Mouse (Mus musculus): ENCODE data around the gene Dap. TPM values are rescaled to one million over a fixed set of nuclear protein-coding genes. Genes with fewer than 3 reads are reported as not detected.

The Dap gene
- total RNA-seq, 2 experiments from 2014 or later = 6.5 to 7.4 TPM

GRCm38 (mm10) chr15:31302293-31302990 is 78.3 kb downstream of the Dap start:
- DNase-seq = no peak

DNA sequence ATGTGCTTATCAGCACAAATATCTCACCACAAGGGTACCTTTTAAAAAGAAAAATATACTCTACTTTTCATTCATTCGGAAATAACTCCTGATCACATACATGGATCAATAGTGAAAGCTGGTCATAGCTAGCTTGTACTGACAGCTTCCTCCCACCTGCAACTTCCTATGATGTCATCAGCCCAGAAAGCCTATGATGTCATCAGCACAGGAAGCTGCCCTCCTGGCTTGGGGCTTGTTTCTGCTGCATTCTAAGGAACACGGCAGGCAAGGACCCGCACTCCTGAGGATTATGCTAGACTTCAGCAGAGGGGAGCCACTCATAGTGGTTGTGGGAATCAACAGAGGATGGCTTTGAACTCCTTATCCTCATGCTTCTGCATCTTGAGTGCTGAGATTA is 80.2 kb downstream of the Dap start:
- no peak for DNase-seq

DNA sequence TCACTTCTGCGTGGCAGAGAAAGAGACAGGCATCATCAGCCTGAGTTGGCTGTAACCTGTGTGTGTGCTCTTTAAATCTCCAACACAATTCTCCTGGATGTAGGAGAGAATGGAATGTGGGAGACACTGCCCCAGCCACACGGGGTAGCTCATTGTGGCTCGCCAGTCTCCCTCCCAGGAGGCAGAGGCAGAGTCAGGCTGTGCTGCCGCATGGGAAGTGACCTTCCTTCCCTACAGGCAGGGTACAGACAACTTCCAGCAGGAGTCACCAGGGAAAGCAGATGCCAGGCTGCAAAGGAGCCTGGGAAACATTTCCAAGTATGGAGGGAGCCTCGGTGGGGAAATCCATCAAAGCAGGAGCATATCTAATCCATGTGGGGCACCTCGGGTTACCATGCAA is 81.1 kb downstream of the Dap start:
- no peak for DNase-seq

DNA sequence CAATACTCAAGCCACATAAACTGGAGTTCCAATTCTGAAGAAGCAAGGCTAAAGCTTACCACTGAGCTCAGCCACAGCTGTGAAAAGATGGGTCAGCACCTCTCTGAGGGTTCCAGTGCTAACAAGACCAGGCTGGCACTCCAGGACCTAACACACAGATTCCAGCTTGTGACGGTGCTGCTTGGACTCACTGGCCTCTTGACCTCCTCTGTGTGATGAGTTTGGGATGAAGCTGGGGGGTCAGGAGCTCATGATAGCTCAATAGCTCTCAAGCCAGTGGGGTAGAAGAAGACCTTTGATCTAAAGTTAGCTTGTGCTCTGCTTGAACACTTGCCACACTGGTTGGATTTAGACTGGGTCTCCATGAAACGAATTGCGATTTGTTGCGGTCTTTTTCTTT is 82.6 kb downstream of the Dap start:
- no peak for DNase-seq

GRCm38 (mm10) chr15:31309526-31309925 is 85.4 kb downstream of the Dap start:
- no peak for DNase-seq

- DNase-seq = no peak
These were observed 87.9 kb downstream of the Dap start for GRCm38 (mm10) chr15:31312001-31312400.

GRCm38 (mm10) chr15:31315630-31316231 is 91.6 kb downstream of the Dap start:
- peak; percentile 70 to 79 for DNase-seq

DNA sequence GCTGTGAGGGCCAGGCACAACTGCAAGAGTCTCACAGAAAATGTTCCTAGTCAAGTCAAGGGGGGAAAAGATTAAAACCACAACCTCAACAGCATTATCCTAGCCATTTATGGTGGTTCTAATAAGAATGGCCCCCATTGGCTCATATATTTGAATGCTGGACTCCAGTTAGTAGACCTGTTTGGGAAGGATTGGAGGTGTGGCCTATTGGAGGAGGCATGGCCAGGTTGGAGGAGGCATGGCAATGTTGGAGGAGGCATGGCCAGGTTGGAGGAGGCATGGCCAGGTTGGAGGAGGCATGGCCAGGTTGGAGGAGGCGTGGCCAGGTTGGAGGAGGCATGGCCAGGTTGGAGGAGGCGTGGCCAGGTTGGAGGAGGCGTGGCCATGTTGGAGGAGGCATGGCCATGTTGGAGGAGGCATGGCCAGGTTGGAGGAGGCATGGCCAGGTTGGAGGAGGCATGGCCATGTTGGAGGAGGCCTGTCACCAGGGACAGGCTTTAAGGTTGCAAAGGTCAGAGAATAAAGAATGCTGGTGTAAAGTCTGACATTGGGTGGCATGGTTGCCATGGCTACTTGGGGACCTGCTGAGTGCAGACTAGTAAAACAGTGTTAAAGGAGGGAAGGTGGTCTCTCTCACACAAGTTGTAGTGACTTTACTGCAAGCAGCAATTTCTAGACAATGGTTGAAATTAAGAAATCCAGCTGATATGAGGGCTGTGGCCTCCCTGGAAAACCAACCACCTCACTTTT is 93.1 kb downstream of the Dap start:
- DNase-seq = no peak

GRCm38 (mm10) chr15:31318158-31318955 is 94.2 kb downstream of the Dap start:
- DNase-seq = no peak

DNA sequence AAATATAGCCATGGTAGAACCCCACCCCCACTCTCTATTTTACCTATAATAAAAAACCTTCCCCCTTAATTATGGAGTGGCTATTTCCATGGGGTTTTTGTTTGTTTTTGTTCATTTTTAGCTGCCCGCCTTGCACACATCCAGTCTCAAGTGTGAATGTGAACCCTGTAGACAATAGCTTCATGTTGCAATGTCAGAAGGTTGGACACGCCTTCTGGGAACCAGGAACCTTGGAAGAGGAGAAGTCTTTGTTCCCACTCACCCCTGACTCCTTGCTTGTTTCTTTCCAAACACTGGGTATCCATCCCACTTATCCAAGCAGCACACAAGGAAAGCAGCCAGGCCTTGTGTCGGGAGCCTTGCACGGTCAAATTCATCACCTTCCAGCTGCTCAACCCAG is 94.9 kb downstream of the Dap start:
- DNase-seq = no peak

- no peak for DNase-seq
These were observed 96.7 kb downstream of the Dap start for GRCm38 (mm10) chr15:31320598-31321377.

GRCm38 (mm10) chr15:31323684-31324083 is 99.6 kb downstream of the Dap start:
- no peak for DNase-seq

Other genes with a start within 250 kb of the Dap start
- gene Ankrd33b, start 143.4 kb downstream of the Dap start, total RNA-seq (2021) = 10 to 100 TPM; 53.2 to 54.2 TPM
- gene Ropn1l, start 229.4 kb downstream of the Dap start, total RNA-seq (2021) = 1 to 10 TPM in 1 of 2 experiments, under 1 TPM in 1; 0.50 to 1.1 TPM